In the genomic region with DNA sequence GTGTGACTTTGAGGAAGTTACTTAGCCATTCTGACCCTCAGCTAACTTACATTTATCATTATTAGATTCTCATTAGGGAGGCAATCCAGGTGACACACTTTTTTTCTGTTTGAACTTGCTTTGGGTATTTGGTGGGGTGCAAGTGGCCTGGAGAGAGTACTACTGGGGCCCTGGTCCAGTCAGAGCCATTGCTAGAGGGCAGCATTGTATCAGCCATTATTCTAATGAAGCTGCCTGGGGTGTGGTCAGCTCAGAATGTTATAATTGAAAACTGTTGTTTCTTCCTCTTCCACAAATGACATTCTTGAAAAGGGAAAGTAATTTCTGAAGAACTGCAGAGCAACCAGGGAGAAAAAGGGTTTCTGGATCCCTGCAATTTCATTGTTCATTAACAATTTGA, we compare ENCODE assay signal across 24 mouse cellular contexts. TPM values are rescaled to one million over a fixed set of nuclear protein-coding genes. Genes with fewer than 3 reads are reported as not detected.
DNase-seq lines count a peak whose midpoint lies in the region; ATAC-seq and TF ChIP-seq lines count a peak whose summit lies in the region.
"Had no signal": no experiment of that assay in that cellular context is flagged by ENCODE, and none has a peak within 500 bp of the region (broad histone marks: within the 10 kb centered on the region; RNA-seq: fewer than 3 reads in every experiment).

No protein-coding gene starts in this region.

- DNase-seq in gastrocnemius, adult 2 months, result no peak
- no peak for DNase-seq in gastrocnemius, postnatal 36 days
- DNase-seq in layer of hippocampus, adult 2 months (ENCODE audit: low spot score in 2 of 2), result no peak
- no peak for DNase-seq in layer of hippocampus, postnatal 25 days (ENCODE audit: extremely low spot score in 1 of 2, low spot score in 1 of 2)
- DNase-seq in CH12.LX (ENCODE audit: extremely low read depth) (no peak), adipocyte (ENCODE audit: low spot score) (peak; percentile 64)
- no peak for DNase-seq in gastrocnemius, postnatal 10 days
- DNase-seq: adrenal gland, postnatal 36 days; B cell, adult 2 months; cerebellum, adult 11-12 months; cerebellum, postnatal 14 days; kidney, adult 18-20 months; layer of hippocampus, adult 9-11 months; liver, embryonic 13.5 days; thymus, postnatal 25 days had no signal

- dilution Hi-C loops in CH12.LX (cut with MboI; ENCODE audit: extremely low pct_ligation_motif_present, extremely low pct_unique_long_range_greater_than_20kb, low sequenced_read_pairs), result no loop called here

- no peaks in the 10 kb centered on the region for H3K79me2 ChIP-seq in CH12.LX (replicated peaks; ENCODE audit: control insufficient read depth, extremely low read depth, insufficient read depth, poor library complexity, severe bottlenecking)

- no peak for TF ChIP-seq EP300 in CH12.LX (IDR thresholded peaks at IDR 0.05; ENCODE audit: low read length)

- in situ Hi-C loops in CH12.LX (cut with MboI; ENCODE audit: low pct_ligation_motif_present, low pct_unique_long_range_greater_than_20kb, low sequenced_read_pairs), result no loop called here

- H3K4me3 ChIP-seq in gastrocnemius, adult 2 months, result no peak overlapping the region
- no peak overlapping the region for H3K4me3 ChIP-seq in layer of hippocampus, adult 2 months
- no peak overlapping the region for H3K4me3 ChIP-seq in CH12.LX (replicated peaks in 1 of 3; ENCODE audit: low read depth in 2 of 3, low read length in 2 of 3, poor library complexity in 1 of 3)
- no peak overlapping the region for H3K4me3 ChIP-seq in midbrain, embryonic 15.5 days
- H3K4me3 ChIP-seq: embryonic facial prominence, embryonic 12.5 days; forebrain, embryonic 15.5 days; heart, embryonic 12.5 days; hindbrain, embryonic 15.5 days; limb, embryonic 12.5 days; liver, embryonic 13.5 days; midbrain, embryonic 12.5 days; neural tube, embryonic 12.5 days had no signal

- H3K27ac ChIP-seq in gastrocnemius, adult 2 months, result no peak overlapping the region
- H3K27ac ChIP-seq in layer of hippocampus, adult 2 months, result no peak overlapping the region
- H3K27ac ChIP-seq in CH12.LX (ENCODE audit: insufficient read depth, low read depth), result no peak overlapping the region
- no peak overlapping the region for H3K27ac ChIP-seq in midbrain, embryonic 15.5 days
- H3K27ac ChIP-seq: embryonic facial prominence, embryonic 12.5 days; forebrain, embryonic 15.5 days; hindbrain, embryonic 15.5 days; limb, embryonic 12.5 days; liver, embryonic 13.5 days; macrophage; midbrain, embryonic 12.5 days; neural tube, embryonic 12.5 days had no signal

- TF ChIP-seq POLR2A in CH12.LX (IDR thresholded peaks at IDR 0.05; ENCODE audit: low read depth, low read length), result no peak

- H3K9ac ChIP-seq in CH12.LX (ENCODE audit: insufficient read depth, low read depth), result no peak overlapping the region
- H3K9ac ChIP-seq in midbrain, embryonic 15.5 days, result no peak overlapping the region
- H3K9ac ChIP-seq: embryonic facial prominence, embryonic 12.5 days; forebrain, embryonic 15.5 days; heart, embryonic 12.5 days; hindbrain, embryonic 15.5 days; limb, embryonic 12.5 days; liver, embryonic 13.5 days; midbrain, embryonic 12.5 days; neural tube, embryonic 12.5 days had no signal

- no peaks in the 10 kb centered on the region for H3K27me3 ChIP-seq in CH12.LX (replicated peaks)
- H3K27me3 ChIP-seq in midbrain, embryonic 15.5 days (replicated peaks), result no peaks in the 10 kb centered on the region
- H3K27me3 ChIP-seq: embryonic facial prominence, embryonic 12.5 days; forebrain, embryonic 15.5 days; hindbrain, embryonic 15.5 days; limb, embryonic 12.5 days; liver, embryonic 13.5 days; midbrain, embryonic 12.5 days; neural tube, embryonic 12.5 days had no signal

- H3K4me2 ChIP-seq in CH12.LX (ENCODE audit: insufficient read depth, low read depth, poor library complexity, severe bottlenecking), result no peak overlapping the region
- no peak overlapping the region for H3K4me2 ChIP-seq in midbrain, embryonic 15.5 days
- H3K4me2 ChIP-seq: embryonic facial prominence, embryonic 12.5 days; forebrain, embryonic 15.5 days; heart, embryonic 12.5 days; hindbrain, embryonic 15.5 days; limb, embryonic 12.5 days; liver, embryonic 13.5 days; midbrain, embryonic 12.5 days; neural tube, embryonic 12.5 days had no signal

- intact Hi-C loops in gastrocnemius, adult 2 months (cut with DNase I), result no loop called here
- intact Hi-C loops in gastrocnemius, postnatal 36 days (cut with DNase I), result loop anchor here (10.0 kb wide), 1 partner anchor 162 kb away; no protein-coding TSS in a partner anchor

- no peaks in the 10 kb centered on the region for H3K9me3 ChIP-seq in CH12.LX (replicated peaks; ENCODE audit: low read length)
- no peaks in the 10 kb centered on the region for H3K9me3 ChIP-seq in midbrain, embryonic 15.5 days
- H3K9me3 ChIP-seq: embryonic facial prominence, embryonic 12.5 days; forebrain, embryonic 15.5 days; heart, embryonic 12.5 days; hindbrain, embryonic 15.5 days; limb, embryonic 12.5 days; liver, embryonic 13.5 days; midbrain, embryonic 12.5 days; neural tube, embryonic 12.5 days had no signal

- TF ChIP-seq CTCF in gastrocnemius, adult 2 months (IDR thresholded peaks at IDR 0.05), result peak; percentile 40; the same call in 1 of the 2 replicates
- TF ChIP-seq CTCF in layer of hippocampus, adult 2 months (conservative IDR thresholded peaks at IDR 0.05), result peak; percentile 52
- peak in 1 of 2 experiments; percentile 53; a peak in 2 of 4 replicates for TF ChIP-seq CTCF in CH12.LX (conservative IDR thresholded peaks at IDR 0.05 in 1 of 2, IDR thresholded peaks at IDR 0.05 in 1 of 2; ENCODE audit: low read depth in 2 of 2, low read length in 2 of 2)

- no peaks in the 10 kb centered on the region for H3K4me1 ChIP-seq in CH12.LX (ENCODE audit: control insufficient read depth in 1 of 2, insufficient read depth in 2 of 2)
- H3K4me1 ChIP-seq in midbrain, embryonic 15.5 days, result no peaks in the 10 kb centered on the region
- H3K4me1 ChIP-seq: embryonic facial prominence, embryonic 12.5 days; forebrain, embryonic 15.5 days; heart, embryonic 12.5 days; hindbrain, embryonic 15.5 days; limb, embryonic 12.5 days; liver, embryonic 13.5 days; midbrain, embryonic 12.5 days; neural tube, embryonic 12.5 days had no signal

- H3K36me3 ChIP-seq in CH12.LX (replicated peaks in 1 of 2; ENCODE audit: control insufficient read depth in 1 of 2, insufficient read depth in 1 of 2, low read length in 1 of 2), result no peaks in the 10 kb centered on the region
- no peaks in the 10 kb centered on the region for H3K36me3 ChIP-seq in midbrain, embryonic 15.5 days (replicated peaks)
- H3K36me3 ChIP-seq: embryonic facial prominence, embryonic 12.5 days; forebrain, embryonic 15.5 days; heart, embryonic 12.5 days; hindbrain, embryonic 15.5 days; limb, embryonic 12.5 days; liver, embryonic 13.5 days; midbrain, embryonic 12.5 days; neural tube, embryonic 12.5 days had no signal

- TF ChIP-seq RAD21 in CH12.LX (IDR thresholded peaks at IDR 0.05; ENCODE audit: low read depth, low read length), result peak; percentile 51

- no peak for ATAC-seq in midbrain, embryonic 15.5 days (replicated peaks)
- ATAC-seq: forebrain, embryonic 15.5 days had no signal

TF ChIP-seq in CH12.LX, 34 proteins besides CTCF, POLR2A, EP300 and RAD21:
- TF ChIP-seq ZKSCAN1 (IDR thresholded peaks at IDR 0.05; ENCODE audit: borderline replicate concordance, low read depth, low read length) (no peak), SMC3 (IDR thresholded peaks at IDR 0.05; ENCODE audit: low read depth, low read length) (peak; percentile 34; the same call in 1 of the 2 replicates)
TF ChIP-seq in CH12.LX: peak in this region for 1.

RNA-seq across cellular contexts. Expression of a gene that starts 13.2 kb away (rescaled TPM):
- total RNA-seq in gastrocnemius, adult 2 months (2021), result under 1 TPM; 0.10 to 0.36 TPM
- total RNA-seq in gastrocnemius, postnatal 36 days (2021), result under 1 TPM; 0.13 to 0.17 TPM
- 1 to 10 TPM in 1 of 2 experiments, under 1 TPM in 1; 0.79 to 1.2 TPM for total RNA-seq in layer of hippocampus, adult 2 months (2021)
- total RNA-seq in layer of hippocampus, postnatal 25 days (2021), result 1 to 10 TPM in 1 of 2 experiments, under 1 TPM in 1; 0.89 to 1.1 TPM
- 0.13 and 0.17 TPM in 2 replicates for total RNA-seq in CH12.LX (2012; rRNA removed)
- 0.20 and 0.24 TPM in 2 replicates for total RNA-seq in CH12.LX (2014; rRNA removed)
- polyA plus RNA-seq in CH12.LX (2012; ENCODE audit: insufficient read length, low read depth), result 0.42 and 0.63 TPM in 2 replicates
- 0.59 and 0.72 TPM in 2 replicates for polyA plus RNA-seq in midbrain, embryonic 15.5 days (2015; fragmentation: Nextera tagmentation; extraction: Ambion mirVana)
- 1 to 10 TPM in 1 of 2 experiments, under 1 TPM in 1; 0.61 to 1.4 TPM for total RNA-seq in gastrocnemius, postnatal 10 days (2021)
- polyA plus RNA-seq: liver, embryonic 13.5 days; macrophage had no signal
